Mouse (Mus musculus): Measurements from ENCODE around the gene Gys2. TPM values are rescaled to one million over a fixed set of nuclear protein-coding genes. Genes with fewer than 3 reads are reported as not detected.
A peak's percentile ranks its signal among the peaks of the same experiment; 100 is the strongest.
"Not testable (repeated sequence)": the region's sequence is repeated elsewhere in the genome, so short reads cannot be mapped to it uniquely, and the experiment has no call there.

Gene Gys2
- not detected in 2 replicates for polyA plus RNA-seq (2012; ENCODE audit: insufficient read depth, insufficient read length, missing spikeins)

DNA sequence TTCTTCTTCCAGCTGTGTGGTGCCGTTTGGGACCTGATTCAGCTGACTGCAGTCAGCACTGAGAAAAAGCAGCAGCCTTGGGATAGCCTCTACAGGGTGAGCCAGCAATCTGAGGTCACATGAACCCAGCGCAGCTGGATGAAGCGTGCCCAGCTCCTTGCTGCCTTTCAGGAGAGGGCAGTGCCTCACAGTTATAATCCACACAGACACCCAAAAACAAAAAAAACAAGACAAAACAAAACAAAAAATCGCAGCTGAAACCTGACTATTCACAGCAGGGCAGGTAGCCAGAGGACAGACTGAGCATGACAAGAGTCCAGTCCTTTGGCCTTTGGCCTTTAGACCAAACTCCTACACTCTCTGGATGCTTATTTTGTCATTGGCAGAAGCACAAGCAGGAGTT, at the start of gene Gys2:
Gene Gys2, minus strand, starts transcription at position 309 of the 403 bp plus-strand sequence.
- Histone ChIP-seq H3K4me1 (ENCODE audit: control insufficient read depth, insufficient read depth, low read length) (no peaks in the 10 kb centered on the region), H3K27ac (ENCODE audit: insufficient read depth, low read depth, low read length) (no peak within 1 kb of the TSS), H3K4me3 (ENCODE audit: insufficient read depth, low read length) (no peak within 1 kb of the TSS)

GRCm38 (mm10) chr6:142521591-142522110, 48.7 kb upstream of the Gys2 start:
- H3K27ac ChIP-seq (ENCODE audit: insufficient read depth, low read depth, low read length): no peak overlapping the region
- no peaks in the 10 kb centered on the region for H3K4me1 ChIP-seq (ENCODE audit: control insufficient read depth, insufficient read depth, low read length)
- H3K4me3 ChIP-seq (ENCODE audit: insufficient read depth, low read length): no peak overlapping the region
- TF ChIP-seq CTCF (IDR thresholded peaks at IDR 0.05; ENCODE audit: low read depth, low read length) (no peak), POLR2A (IDR thresholded peaks at IDR 0.05; ENCODE audit: borderline replicate concordance, low read depth, low read length) (no peak)

More for the DNA sequence above, at the start of gene Gys2:
- TF ChIP-seq POLR2A (IDR thresholded peaks at IDR 0.05; ENCODE audit: borderline replicate concordance, low read depth, low read length) (no peak), CTCF (IDR thresholded peaks at IDR 0.05; ENCODE audit: low read depth, low read length) (no peak)

DNA sequence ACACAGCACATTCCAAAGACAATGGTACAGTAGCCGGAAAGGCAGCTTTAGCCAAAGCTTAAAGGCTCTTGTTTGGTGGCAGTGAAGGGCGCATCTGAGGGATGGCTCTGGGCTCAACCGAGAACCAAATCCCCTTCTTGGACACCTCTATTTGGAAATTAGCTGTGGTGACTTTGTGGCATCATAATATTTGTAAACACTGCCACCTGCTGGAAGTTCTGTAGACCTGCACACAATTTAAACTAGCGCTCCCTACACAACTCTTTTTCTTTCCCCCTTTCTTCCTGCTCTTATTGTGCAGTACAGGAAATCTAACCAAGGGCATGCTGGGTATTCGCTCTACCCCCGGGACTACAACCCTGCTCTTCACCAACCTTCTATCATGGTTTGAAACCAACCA, 46.2 kb upstream of the Gys2 start:
- TF ChIP-seq POLR2A (IDR thresholded peaks at IDR 0.05; ENCODE audit: borderline replicate concordance, low read depth, low read length): no peak
- peak; percentile 16; the same call in 1 of the 2 replicates for TF ChIP-seq CTCF (IDR thresholded peaks at IDR 0.05; ENCODE audit: low read depth, low read length)
- Histone ChIP-seq H3K4me1 (ENCODE audit: control insufficient read depth, insufficient read depth, low read length) (no peaks in the 10 kb centered on the region), H3K4me3 (ENCODE audit: insufficient read depth, low read length) (no peak overlapping the region), H3K27ac (ENCODE audit: insufficient read depth, low read depth, low read length) (no peak overlapping the region)

GRCm38 (mm10) chr6:142515379-142515778, 42.5 kb upstream of the Gys2 start:
- H3K4me3 ChIP-seq (ENCODE audit: insufficient read depth, low read length); H3K4me1 ChIP-seq (ENCODE audit: control insufficient read depth, insufficient read depth, low read length); H3K27ac ChIP-seq (ENCODE audit: insufficient read depth, low read depth, low read length): not testable (repeated sequence)

DNA sequence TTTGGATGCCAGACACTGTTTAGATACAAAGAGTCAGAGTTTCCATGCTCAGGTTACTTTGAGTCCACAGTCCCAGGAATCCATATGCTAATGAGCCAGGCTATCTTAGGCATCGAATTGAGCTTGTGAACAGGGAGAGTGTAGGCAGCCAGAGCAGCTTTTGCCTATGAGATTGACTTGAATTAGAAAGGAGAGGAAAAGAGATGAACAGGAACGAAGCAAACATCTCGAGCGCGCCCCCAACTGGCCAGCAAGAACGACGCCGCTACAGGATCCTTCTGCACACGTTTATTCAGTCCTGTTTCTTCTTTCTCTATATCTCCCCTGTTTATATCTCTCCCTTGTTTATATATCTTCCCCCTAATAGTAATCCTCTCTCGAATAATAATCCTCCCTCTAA, 42.0 kb upstream of the Gys2 start:
- no peaks in the 10 kb centered on the region for H3K4me1 ChIP-seq (ENCODE audit: control insufficient read depth, insufficient read depth, low read length)
- no peak for TF ChIP-seq CTCF (IDR thresholded peaks at IDR 0.05; ENCODE audit: low read depth, low read length)
- TF ChIP-seq POLR2A (IDR thresholded peaks at IDR 0.05; ENCODE audit: borderline replicate concordance, low read depth, low read length): no peak
- no peak overlapping the region for H3K27ac ChIP-seq (ENCODE audit: insufficient read depth, low read depth, low read length)
- H3K4me3 ChIP-seq (ENCODE audit: insufficient read depth, low read length): no peak overlapping the region

DNA sequence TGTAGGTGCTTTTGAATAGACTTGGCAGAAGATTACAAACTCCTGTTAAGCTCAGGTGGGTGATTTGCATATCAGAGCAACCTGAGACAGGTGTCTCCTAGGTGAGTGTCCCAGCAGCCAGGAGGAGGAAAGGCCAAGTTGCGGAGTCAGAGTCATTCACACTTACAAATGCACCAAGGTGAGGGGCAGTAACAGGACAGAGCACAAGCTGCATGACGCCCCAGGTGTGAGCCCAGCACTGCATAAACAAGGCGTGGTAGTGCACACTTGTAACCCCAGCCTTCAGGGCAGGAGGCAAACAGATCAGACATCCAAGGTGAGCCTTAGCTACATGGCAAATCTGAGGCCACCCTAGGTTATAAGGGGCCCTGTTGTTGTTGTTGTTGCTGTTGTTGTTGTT, 40.0 kb upstream of the Gys2 start:
- TF ChIP-seq CTCF (IDR thresholded peaks at IDR 0.05; ENCODE audit: low read depth, low read length): no peak
- TF ChIP-seq POLR2A (IDR thresholded peaks at IDR 0.05; ENCODE audit: borderline replicate concordance, low read depth, low read length): no peak
- Histone ChIP-seq H3K4me3 (ENCODE audit: insufficient read depth, low read length) (no peak overlapping the region), H3K4me1 (ENCODE audit: control insufficient read depth, insufficient read depth, low read length) (peaks cover 4% of the 10 kb centered on the region; the same call in 1 of the 2 replicates), H3K27ac (ENCODE audit: insufficient read depth, low read depth, low read length) (no peak overlapping the region)

GRCm38 (mm10) chr6:142511516-142512135, 38.7 kb upstream of the Gys2 start:
- TF ChIP-seq POLR2A (IDR thresholded peaks at IDR 0.05; ENCODE audit: borderline replicate concordance, low read depth, low read length) (no peak), CTCF (IDR thresholded peaks at IDR 0.05; ENCODE audit: low read depth, low read length) (no peak)
- no peak overlapping the region for H3K27ac ChIP-seq (ENCODE audit: insufficient read depth, low read depth, low read length)

DNA sequence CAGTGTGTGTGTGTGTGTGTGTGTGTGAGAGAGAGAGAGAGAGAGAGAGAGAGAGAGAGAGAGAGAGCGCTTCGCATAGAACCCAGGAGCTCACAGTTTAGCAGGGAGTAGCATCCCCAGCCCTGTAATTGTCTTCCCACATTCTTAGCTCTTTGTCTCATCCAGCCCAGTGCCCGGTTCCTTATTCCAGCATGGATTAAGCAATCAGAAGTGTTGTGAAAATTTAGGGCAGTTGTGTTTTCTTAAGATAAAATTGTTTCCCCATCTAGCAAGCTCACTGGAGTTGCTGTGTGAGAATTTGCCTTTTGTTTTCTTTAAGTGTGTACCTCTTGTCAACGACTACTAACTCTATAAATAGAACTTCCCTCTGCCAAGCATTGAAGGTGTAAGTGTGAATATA, 35.8 kb upstream of the Gys2 start:
- no peak overlapping the region for H3K27ac ChIP-seq (ENCODE audit: insufficient read depth, low read depth, low read length)
- H3K4me3 ChIP-seq (ENCODE audit: insufficient read depth, low read length): no peak overlapping the region
- no peak for TF ChIP-seq CTCF (IDR thresholded peaks at IDR 0.05; ENCODE audit: low read depth, low read length)
- TF ChIP-seq POLR2A (IDR thresholded peaks at IDR 0.05; ENCODE audit: borderline replicate concordance, low read depth, low read length): no peak
- H3K4me1 ChIP-seq (ENCODE audit: control insufficient read depth, insufficient read depth, low read length): peaks cover 4% of the 10 kb centered on the region; the same call in 1 of the 2 replicates

More at GRCm38 (mm10) chr6:142511516-142512135, 38.7 kb upstream of the Gys2 start:
- Histone ChIP-seq H3K4me3 (ENCODE audit: insufficient read depth, low read length) (no peak overlapping the region), H3K4me1 (ENCODE audit: control insufficient read depth, insufficient read depth, low read length) (peaks cover 4% of the 10 kb centered on the region; the same call in 1 of the 2 replicates)

DNA sequence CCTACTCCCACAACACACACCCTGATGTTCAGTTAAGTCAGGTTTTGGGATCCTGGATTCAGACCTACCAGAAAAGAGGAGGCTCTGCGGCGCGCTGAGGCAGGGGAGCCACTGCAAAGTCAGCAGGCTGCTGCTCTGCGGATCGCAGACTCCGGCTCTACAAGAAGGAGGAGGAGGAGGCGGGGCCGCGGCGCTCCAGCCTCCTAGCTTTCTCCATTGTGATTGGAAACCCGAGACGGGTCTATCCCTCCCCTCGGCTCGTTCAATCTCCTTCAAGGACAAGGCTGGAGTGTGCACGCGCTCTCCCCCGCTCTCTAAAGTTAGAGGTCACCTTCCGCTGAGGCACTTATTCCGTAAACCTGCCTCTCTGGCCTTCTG, 34.9 kb upstream of the Gys2 start, which contains the start of gene Ldhb:
Gene Ldhb, minus strand, starts transcription at position 173 of the 378 bp plus-strand sequence.
- Histone ChIP-seq H3K4me1 (ENCODE audit: control insufficient read depth, insufficient read depth, low read length) (peaks cover 4% of the 10 kb centered on the region; the same call in 1 of the 2 replicates), H3K4me3 (ENCODE audit: insufficient read depth, low read length) (peak within 1 kb of the TSS; percentile 7; the same call in 1 of the 2 replicates), H3K27ac (ENCODE audit: insufficient read depth, low read depth, low read length) (no peak within 1 kb of the TSS)
- TF ChIP-seq CTCF (IDR thresholded peaks at IDR 0.05; ENCODE audit: low read depth, low read length): no peak

GRCm38 (mm10) chr6:142507033-142507784, 34.3 kb upstream of the Gys2 start:
- H3K4me3 ChIP-seq (ENCODE audit: insufficient read depth, low read length): peak overlapping the region; percentile 7; the same call in 1 of the 2 replicates
- TF ChIP-seq POLR2A (IDR thresholded peaks at IDR 0.05; ENCODE audit: borderline replicate concordance, low read depth, low read length) (no peak), CTCF (IDR thresholded peaks at IDR 0.05; ENCODE audit: low read depth, low read length) (no peak)
- H3K27ac ChIP-seq (ENCODE audit: insufficient read depth, low read depth, low read length): no peak overlapping the region
- peaks cover 4% of the 10 kb centered on the region; the same call in 1 of the 2 replicates for H3K4me1 ChIP-seq (ENCODE audit: control insufficient read depth, insufficient read depth, low read length)

Measured in bone marrow macrophage, adult 2 months (primary cell).